Mouse (Mus musculus) ES-Bruce4 (cell line): Measurements from ENCODE around the gene Preb. TPM values are rescaled to one million over a fixed set of nuclear protein-coding genes. Genes with fewer than 3 reads are reported as not detected.

ENCODE experiments used
- H3K27ac ChIP-seq: 2 replicates; pipeline ENCODE4 v1.5.1; 2012; ENCODE audit warnings: low read length, inconsistent platforms; ENCODE audit not compliant: insufficient read depth
- H3K27me3 ChIP-seq: 2 replicates; pipeline ENCODE4 v1.6.1; 2012; ENCODE audit warnings: mild to moderate bottlenecking, low read length, inconsistent platforms; ENCODE audit not compliant: control insufficient read depth, poor library complexity, insufficient read depth, severe bottlenecking
- H3K36me3 ChIP-seq: 2 replicates; pipeline ENCODE4 v1.6.1; 2012; ENCODE audit warnings: inconsistent platforms, mild to moderate bottlenecking, low read length, moderate library complexity; ENCODE audit not compliant: control insufficient read depth, poor library complexity, insufficient read depth, severe bottlenecking
- H3K4me1 ChIP-seq: one replicate; pipeline ENCODE4 v1.8.1; 2011; ENCODE audit warnings: low read length; ENCODE audit not compliant: control insufficient read depth, insufficient read depth
- H3K4me3 ChIP-seq: 2 replicates; pipeline ENCODE4 v1.5.1; 2011; ENCODE audit warnings: low read depth, mild to moderate bottlenecking, low read length
- H3K9ac ChIP-seq: 2 replicates; pipeline ENCODE4 v1.6.1; 2012; ENCODE audit warnings: low read depth, mild to moderate bottlenecking, inconsistent platforms; ENCODE audit not compliant: poor library complexity, severe bottlenecking
- H3K9me3 ChIP-seq: replicated peaks from 2 replicates; pipeline ENCODE4 v1.6.1; 2012; ENCODE audit warnings: mild to moderate bottlenecking, low read length, inconsistent platforms; ENCODE audit not compliant: control insufficient read depth, poor library complexity, insufficient read depth, severe bottlenecking
- CTCF ChIP-seq: IDR thresholded peaks from one replicate; pipeline ENCODE4 v1.8.1; 2011; ENCODE audit warnings: low read depth, low read length
- EP300 ChIP-seq: IDR thresholded peaks from 2 replicates; pipeline ENCODE4 v1.6.1; 2011; ENCODE audit warnings: low read depth, low read length; ENCODE audit not compliant: insufficient read depth
- POLR2A ChIP-seq: IDR thresholded peaks from one replicate; pipeline ENCODE4 v1.8.1; 2011; ENCODE audit warnings: low read length; ENCODE audit not compliant: insufficient read depth
- polyA plus RNA-seq: library from polyadenylated mRNA; stranded (reverse); fragments of >200 nt; gene quantifications from 2 replicates; pipeline ENCODE4 v1.2.4, GENCODE M21; 2011; ENCODE audit warnings: low read depth; ENCODE audit not compliant: missing spikeins, insufficient read depth, insufficient read length

Gene Preb
- polyA plus RNA-seq, 1 experiment = 71.0 TPM

- no peak overlapping the region for H3K4me3 ChIP-seq
- H3K27me3 ChIP-seq = no peaks in the 10 kb centered on the region
- no peak overlapping the region for H3K27ac ChIP-seq
- no peaks in the 10 kb centered on the region for H3K9me3 ChIP-seq
- no peak overlapping the region for H3K9ac ChIP-seq
- no peaks in the 10 kb centered on the region for H3K36me3 ChIP-seq
- H3K4me1 ChIP-seq = no peaks in the 10 kb centered on the region
- TF ChIP-seq CTCF = peak; percentile 77
- no peak for TF ChIP-seq EP300
Measured at GRCm38 (mm10) chr5:30998306-30998705, 38.1 kb upstream of the Preb start.

GRCm38 (mm10) chr5:30994910-30995635 lies 34.9 kb upstream of the Preb start:
- TF ChIP-seq CTCF (no peak), POLR2A (no peak), EP300 (no peak)
- no peaks in the 10 kb centered on the region for H3K36me3 ChIP-seq
- H3K27ac ChIP-seq = no peak overlapping the region

GRCm38 (mm10) chr5:30994074-30994473 lies 33.9 kb upstream of the Preb start:
- H3K9ac ChIP-seq = no peak overlapping the region
- H3K36me3 ChIP-seq = no peaks in the 10 kb centered on the region
- TF ChIP-seq EP300 (no peak), CTCF (no peak), POLR2A (no peak)
- H3K4me1 ChIP-seq = no peaks in the 10 kb centered on the region
- no peaks in the 10 kb centered on the region for H3K27me3 ChIP-seq
- no peak overlapping the region for H3K4me3 ChIP-seq
- H3K27ac ChIP-seq = no peak overlapping the region
- H3K9me3 ChIP-seq = no peaks in the 10 kb centered on the region

More at GRCm38 (mm10) chr5:30994910-30995635, 34.9 kb upstream of the Preb start:
- Histone ChIP-seq H3K27me3 (no peaks in the 10 kb centered on the region), H3K9ac (no peak overlapping the region), H3K4me3 (no peak overlapping the region), H3K4me1 (no peaks in the 10 kb centered on the region), H3K9me3 (no peaks in the 10 kb centered on the region)

- no peaks in the 10 kb centered on the region for H3K4me1 ChIP-seq
- no peaks in the 10 kb centered on the region for H3K9me3 ChIP-seq
- no peak overlapping the region for H3K9ac ChIP-seq
- H3K27me3 ChIP-seq = no peaks in the 10 kb centered on the region
- no peak overlapping the region for H3K27ac ChIP-seq
- TF ChIP-seq POLR2A = no peak
- no peak for TF ChIP-seq CTCF
- TF ChIP-seq EP300 = no peak
- H3K36me3 ChIP-seq = no peaks in the 10 kb centered on the region
- H3K4me3 ChIP-seq = no peak overlapping the region
Measured at GRCm38 (mm10) chr5:30992980-30993676, 33.0 kb upstream of the Preb start.

GRCm38 (mm10) chr5:30982357-30982756 lies 22.2 kb upstream of the Preb start:
- Histone ChIP-seq H3K4me1 (no peaks in the 10 kb centered on the region), H3K9me3 (no peaks in the 10 kb centered on the region), H3K27me3 (no peaks in the 10 kb centered on the region), H3K27ac (no peak overlapping the region), H3K9ac (no peak overlapping the region; the same call in 1 of the 2 replicates), H3K4me3 (no peak overlapping the region), H3K36me3 (no peaks in the 10 kb centered on the region)
- TF ChIP-seq CTCF (peak; percentile 9), EP300 (no peak), POLR2A (no peak)

GRCm38 (mm10) chr5:30974870-30975656 lies 14.9 kb upstream of the Preb start:
- H3K4me1 ChIP-seq = no peaks in the 10 kb centered on the region

More at GRCm38 (mm10) chr5:30974870-30975656, 14.9 kb upstream of the Preb start:
- Histone ChIP-seq H3K27ac (no peak overlapping the region), H3K9ac (no peak overlapping the region), H3K27me3 (no peaks in the 10 kb centered on the region), H3K4me3 (no peak overlapping the region), H3K9me3 (no peaks in the 10 kb centered on the region), H3K36me3 (no peaks in the 10 kb centered on the region)
- TF ChIP-seq EP300 = no peak
- TF ChIP-seq CTCF = no peak
